Mouse (Mus musculus) MEL (cell line): Measurements from ENCODE around the gene Scd3.

Source experiments
- CTCF ChIP-seq, 3 experiments: IDR thresholded peaks in 2 of 3; conservative IDR thresholded peaks in 1 of 3; 2 replicates each; pipeline ENCODE4 v1.5.1; 2011 to 2012; ENCODE audit warnings: low read length in 3 of 3, low read depth in 2 of 3, mild to moderate bottlenecking in 2 of 3, improper control_type of control experiment in 1 of 3, inconsistent platforms in 1 of 3, mixed read lengths in 1 of 3, moderate library complexity in 1 of 3; ENCODE audit not compliant: control insufficient read depth in 1 of 3, insufficient read depth in 1 of 3, poor library complexity in 1 of 3, severe bottlenecking in 1 of 3
- E2F4 ChIP-seq: IDR thresholded peaks from 2 replicates; pipeline ENCODE4 v1.6.1; 2011; ENCODE audit warnings: low read depth, low read length, improper control_type of control experiment, borderline replicate concordance
- GABPA ChIP-seq: IDR thresholded peaks from 2 replicates; pipeline ENCODE4 v1.6.1; 2012; ENCODE audit warnings: low read depth, mild to moderate bottlenecking, inconsistent platforms, low read length, improper control_type of control experiment, moderate library complexity
- GATA1 ChIP-seq: IDR thresholded peaks from 2 replicates; pipeline ENCODE4 v1.6.1; 2011; ENCODE audit warnings: low read depth, low read length, improper control_type of control experiment
- HCFC1 ChIP-seq: IDR thresholded peaks from 2 replicates; pipeline ENCODE4 v1.6.1; 2012; ENCODE audit warnings: low read depth, mild to moderate bottlenecking, inconsistent platforms, low read length, improper control_type of control experiment, moderate library complexity
- KAT2A ChIP-seq: conservative IDR thresholded peaks from 2 replicates; pipeline ENCODE4 v1.6.1; 2012; ENCODE audit warnings: low read depth, low read length, improper control_type of control experiment, inconsistent platforms
- MAFK ChIP-seq: IDR thresholded peaks from 2 replicates; pipeline ENCODE4 v1.6.1; 2011; ENCODE audit warnings: low read depth, mild to moderate bottlenecking, low read length, improper control_type of control experiment, borderline replicate concordance
- POLR2A ChIP-seq, 2 experiments: IDR thresholded peaks; 2 replicates each; pipeline ENCODE4 v1.6.1; 2011 to 2012; ENCODE audit warnings: low read length in 2 of 2, mild to moderate bottlenecking in 2 of 2, control low read depth in 1 of 2, improper control_type of control experiment in 1 of 2, low read depth in 1 of 2, moderate library complexity in 1 of 2; ENCODE audit not compliant: control insufficient read depth in 1 of 2, insufficient read depth in 1 of 2, poor library complexity in 1 of 2
- SMC3 ChIP-seq: IDR thresholded peaks from 2 replicates; pipeline ENCODE4 v1.6.1; 2011; ENCODE audit warnings: low read depth, low read length, improper control_type of control experiment
- TAL1 ChIP-seq: IDR thresholded peaks from 2 replicates; pipeline ENCODE4 v1.6.1; 2012; ENCODE audit warnings: mild to moderate bottlenecking, inconsistent platforms, low read length, moderate library complexity, mixed read lengths
- UBTF ChIP-seq: IDR thresholded peaks from 2 replicates; pipeline ENCODE4 v1.6.1; 2012; ENCODE audit warnings: low read depth, mild to moderate bottlenecking, inconsistent platforms, low read length, improper control_type of control experiment, moderate library complexity, borderline replicate concordance; ENCODE audit not compliant: insufficient read depth

GRCm38 (mm10) chr19:44176741-44177140 is 26.3 kb upstream of the Scd3 start:
- TF ChIP-seq TAL1 (peak; percentile 45), KAT2A (no peak), GATA1 (no peak), SMC3 (no peak), CTCF (IDR thresholded peaks at IDR 0.05 in 2 of 3, conservative IDR thresholded peaks at IDR 0.05 in 1 of 3; ENCODE audit: control insufficient read depth in 1 of 3, insufficient read depth in 1 of 3, low read depth in 2 of 3, low read length in 3 of 3, poor library complexity in 1 of 3, severe bottlenecking in 1 of 3) (no peak), MAFK (no peak), HCFC1 (no peak), POLR2A (IDR thresholded peaks at IDR 0.05; ENCODE audit: control insufficient read depth in 1 of 2, insufficient read depth in 1 of 2, low read depth in 1 of 2, low read length in 2 of 2, poor library complexity in 1 of 2) (no peak), E2F4 (no peak), UBTF (no peak), GABPA (no peak)
